Mouse (Mus musculus): Measurements from ENCODE around the gene Ggta1. TPM values are rescaled to one million over a fixed set of nuclear protein-coding genes. Genes with fewer than 3 reads are reported as not detected.
A peak's percentile ranks its signal among the peaks of the same experiment; 100 is the strongest.

Ggta1 gene
- polyA plus RNA-seq, 1 experiment = 83.4 TPM

DNA sequence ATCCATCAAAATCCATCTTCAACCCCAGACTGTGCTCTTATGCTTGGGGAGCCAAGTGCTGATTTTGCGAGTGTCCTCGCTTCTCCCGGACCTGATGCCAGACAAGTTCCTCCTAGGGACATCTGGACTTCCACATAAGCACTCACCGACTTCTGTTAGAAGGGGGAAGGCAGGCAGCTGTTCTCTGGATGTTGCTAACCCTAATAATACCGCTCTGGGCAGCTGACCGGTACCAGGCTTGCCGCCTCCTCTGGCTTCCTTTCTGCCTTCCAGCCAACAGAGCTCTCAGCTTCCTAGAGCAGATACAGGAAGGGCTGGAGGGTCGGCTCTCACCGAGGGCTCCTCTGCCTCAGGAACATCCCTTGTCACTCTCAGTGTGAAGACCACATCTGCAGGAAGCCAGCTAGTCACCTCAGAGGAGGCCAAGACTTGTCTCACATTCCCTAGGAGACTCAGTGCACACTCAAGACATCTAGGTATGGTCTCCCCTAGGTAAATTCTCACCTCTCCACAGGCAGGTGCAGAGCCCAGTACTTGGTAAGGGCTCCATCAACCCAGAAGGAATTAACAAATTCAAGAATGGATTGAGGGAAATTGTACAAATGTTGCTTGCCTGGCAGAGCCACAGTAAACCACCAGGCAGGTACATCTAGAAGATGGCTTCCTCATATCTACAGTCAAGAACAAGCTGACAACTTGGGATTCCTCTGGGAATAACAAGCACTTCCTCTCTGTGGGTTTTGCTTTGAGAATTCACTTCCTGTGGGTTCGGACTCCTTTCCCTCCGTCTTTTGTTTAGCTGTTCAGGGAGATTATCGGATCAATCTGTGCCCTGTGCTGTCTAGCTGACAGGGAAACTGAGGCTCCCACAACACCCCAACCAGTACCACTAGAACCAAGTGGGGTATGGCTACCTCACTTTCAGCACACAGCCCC is 13.1 kb downstream of the Ggta1 start:
- Histone ChIP-seq H3K27ac (ENCODE audit: insufficient read depth, low read depth, low read length) (peak overlapping the region; percentile 94), H3K4me3 (ENCODE audit: insufficient read depth, low read length) (peak overlapping the region; percentile 7; the same call in 1 of the 2 replicates), H3K4me1 (ENCODE audit: control insufficient read depth, insufficient read depth, low read length) (peaks cover 93% of the 10 kb centered on the region)
- TF ChIP-seq POLR2A (IDR thresholded peaks at IDR 0.05; ENCODE audit: borderline replicate concordance, low read depth, low read length) = no peak
- no peak for TF ChIP-seq CTCF (IDR thresholded peaks at IDR 0.05; ENCODE audit: low read depth, low read length)

DNA sequence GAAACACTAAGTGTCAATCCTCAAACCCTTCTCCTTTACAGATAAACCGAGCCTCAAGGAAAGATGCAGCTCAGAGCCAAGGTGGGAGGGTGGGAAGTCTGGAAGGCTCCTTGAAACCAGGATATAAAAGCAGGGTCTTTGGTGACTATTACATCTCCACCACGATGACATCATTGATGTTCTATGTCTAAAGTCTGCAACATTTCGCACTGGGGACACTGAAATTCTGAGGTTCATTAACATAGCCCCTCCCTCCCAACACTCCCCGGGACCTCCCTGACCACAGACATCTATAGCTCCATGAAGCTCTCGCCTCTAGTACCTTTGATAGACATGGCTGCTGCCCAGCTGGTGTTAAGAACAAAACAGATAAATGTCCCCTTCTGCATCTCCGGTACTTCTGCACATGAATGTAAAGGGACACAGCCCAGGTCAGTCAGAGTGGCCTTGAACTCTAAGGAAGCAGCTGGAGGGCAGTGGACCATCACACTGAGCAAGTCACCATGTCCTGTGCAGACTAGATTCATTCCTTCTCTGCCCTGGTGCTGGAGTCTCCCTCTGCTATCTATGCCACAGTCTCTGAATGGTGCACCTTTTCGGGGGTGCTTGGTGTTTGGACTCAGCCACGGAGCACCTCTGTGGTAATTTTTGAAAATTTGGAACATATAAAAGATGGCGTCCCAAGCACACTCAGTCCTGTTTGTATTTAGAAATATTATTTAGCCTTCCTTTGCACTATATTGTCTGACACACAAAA is 13.9 kb downstream of the Ggta1 start:
- peak overlapping the region; percentile 94 for H3K27ac ChIP-seq (ENCODE audit: insufficient read depth, low read depth, low read length)
- H3K4me3 ChIP-seq (ENCODE audit: insufficient read depth, low read length) = no peak overlapping the region
- H3K4me1 ChIP-seq (ENCODE audit: control insufficient read depth, insufficient read depth, low read length) = peaks cover 89% of the 10 kb centered on the region
- TF ChIP-seq POLR2A (IDR thresholded peaks at IDR 0.05; ENCODE audit: borderline replicate concordance, low read depth, low read length) = no peak
- no peak for TF ChIP-seq CTCF (IDR thresholded peaks at IDR 0.05; ENCODE audit: low read depth, low read length)

DNA sequence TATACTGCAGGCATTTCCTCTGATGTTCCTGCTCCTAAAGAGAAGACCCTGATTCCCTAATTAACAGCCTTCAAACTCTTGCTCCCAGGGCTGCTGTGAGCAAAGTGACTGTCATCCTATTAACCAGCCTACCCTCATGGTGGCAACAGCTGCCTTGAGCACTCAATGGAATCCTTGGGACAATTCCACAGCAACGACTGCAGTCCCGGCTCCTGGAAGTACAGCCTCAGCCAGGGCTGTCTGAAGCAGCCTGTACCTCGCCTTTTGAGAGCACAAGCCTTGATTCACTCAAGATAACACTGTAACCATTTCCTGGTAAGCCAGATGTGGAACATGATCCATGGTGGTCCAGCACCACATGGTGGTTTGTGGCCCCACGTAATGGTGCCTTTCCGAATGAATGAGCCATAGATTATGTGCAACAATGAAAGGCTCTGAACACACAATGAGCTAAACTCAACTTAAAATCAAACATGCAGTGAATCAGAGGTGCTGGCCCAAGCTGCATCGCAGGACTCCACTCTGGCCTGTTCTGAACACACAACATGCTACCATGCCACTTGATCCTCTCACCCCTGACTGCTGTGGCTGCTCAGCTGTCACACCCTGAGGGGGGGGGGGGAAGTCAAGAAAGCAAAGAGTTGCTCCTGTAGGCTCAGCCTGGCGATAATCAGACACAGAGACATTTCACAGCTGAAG is 14.7 kb downstream of the Ggta1 start:
- H3K27ac ChIP-seq (ENCODE audit: insufficient read depth, low read depth, low read length) = no peak overlapping the region
- TF ChIP-seq POLR2A (IDR thresholded peaks at IDR 0.05; ENCODE audit: borderline replicate concordance, low read depth, low read length) = no peak
- no peak for TF ChIP-seq CTCF (IDR thresholded peaks at IDR 0.05; ENCODE audit: low read depth, low read length)
- peaks cover 88% of the 10 kb centered on the region for H3K4me1 ChIP-seq (ENCODE audit: control insufficient read depth, insufficient read depth, low read length)
- no peak overlapping the region for H3K4me3 ChIP-seq (ENCODE audit: insufficient read depth, low read length)

DNA sequence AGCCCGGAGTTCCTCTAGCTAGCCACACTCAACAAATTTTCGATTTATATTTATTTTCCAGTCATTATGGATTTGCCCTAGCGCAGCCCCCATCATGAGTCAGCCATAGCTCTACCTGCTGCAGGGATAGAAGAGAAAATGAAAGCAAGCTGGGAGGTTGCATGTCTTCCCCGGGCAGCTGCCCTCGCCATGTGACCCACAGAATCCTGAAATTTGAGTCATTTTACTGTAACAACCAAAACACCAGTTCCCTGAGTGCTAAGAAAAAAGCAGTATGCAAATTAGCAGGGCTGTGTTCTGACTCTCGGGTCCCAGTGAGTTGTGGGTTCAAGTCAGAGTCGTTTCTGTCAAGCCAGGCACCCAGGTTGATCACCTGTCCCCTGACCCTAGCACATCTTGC is 15.6 kb downstream of the Ggta1 start:
- Histone ChIP-seq H3K4me1 (ENCODE audit: control insufficient read depth, insufficient read depth, low read length) (peaks cover 86% of the 10 kb centered on the region), H3K27ac (ENCODE audit: insufficient read depth, low read depth, low read length) (peak overlapping the region; percentile 89), H3K4me3 (ENCODE audit: insufficient read depth, low read length) (no peak overlapping the region)
- TF ChIP-seq CTCF (IDR thresholded peaks at IDR 0.05; ENCODE audit: low read depth, low read length) (no peak), POLR2A (IDR thresholded peaks at IDR 0.05; ENCODE audit: borderline replicate concordance, low read depth, low read length) (no peak)

DNA sequence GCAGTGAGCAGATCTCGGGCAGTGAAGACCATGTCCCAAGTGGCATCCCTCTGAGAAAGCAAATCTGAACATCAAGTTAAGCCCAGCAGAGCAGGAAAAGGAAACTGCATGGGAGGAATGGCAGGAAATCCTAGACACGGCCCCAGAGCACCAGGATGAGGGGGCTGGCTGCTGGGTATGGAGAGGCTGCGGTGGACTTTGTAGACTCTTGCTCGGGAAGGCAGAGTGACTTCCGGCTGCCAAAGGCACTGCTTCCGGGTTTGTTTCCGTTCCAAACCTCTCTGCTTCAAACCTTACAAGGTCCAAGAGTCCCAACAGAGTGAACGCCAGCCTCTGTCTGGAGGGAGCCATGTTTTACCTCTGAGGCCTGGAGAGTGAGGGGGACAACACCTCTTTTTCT is 16.2 kb downstream of the Ggta1 start:
- Histone ChIP-seq H3K4me1 (ENCODE audit: control insufficient read depth, insufficient read depth, low read length) (peaks cover 86% of the 10 kb centered on the region), H3K4me3 (ENCODE audit: insufficient read depth, low read length) (no peak overlapping the region), H3K27ac (ENCODE audit: insufficient read depth, low read depth, low read length) (peak overlapping the region; percentile 89)
- TF ChIP-seq POLR2A (IDR thresholded peaks at IDR 0.05; ENCODE audit: borderline replicate concordance, low read depth, low read length) (no peak), CTCF (IDR thresholded peaks at IDR 0.05; ENCODE audit: low read depth, low read length) (no peak)

DNA sequence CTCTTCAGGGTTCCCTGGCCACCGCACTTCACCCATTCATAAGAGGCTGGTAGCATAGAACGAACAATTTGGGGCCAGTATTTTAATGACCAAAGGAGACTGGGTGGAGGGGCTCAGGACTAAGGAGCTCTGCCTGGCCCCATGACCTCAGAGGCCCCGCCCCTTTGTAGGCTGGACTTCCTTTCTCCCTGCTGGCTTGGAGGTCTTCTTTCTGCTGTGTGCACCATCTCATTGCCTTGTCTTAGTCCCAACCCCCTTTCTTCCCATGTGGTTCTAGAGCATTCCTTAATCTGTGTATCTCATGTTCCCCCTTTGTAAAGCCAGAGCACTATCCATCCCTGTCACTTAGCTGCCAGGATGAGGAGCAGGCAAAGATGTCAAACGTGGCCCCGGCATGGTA is 16.7 kb downstream of the Ggta1 start:
- Histone ChIP-seq H3K27ac (ENCODE audit: insufficient read depth, low read depth, low read length) (peak overlapping the region; percentile 89), H3K4me3 (ENCODE audit: insufficient read depth, low read length) (no peak overlapping the region; the same call in 1 of the 2 replicates), H3K4me1 (ENCODE audit: control insufficient read depth, insufficient read depth, low read length) (peaks cover 87% of the 10 kb centered on the region)
- TF ChIP-seq POLR2A (IDR thresholded peaks at IDR 0.05; ENCODE audit: borderline replicate concordance, low read depth, low read length) = no peak
- no peak for TF ChIP-seq CTCF (IDR thresholded peaks at IDR 0.05; ENCODE audit: low read depth, low read length)

DNA sequence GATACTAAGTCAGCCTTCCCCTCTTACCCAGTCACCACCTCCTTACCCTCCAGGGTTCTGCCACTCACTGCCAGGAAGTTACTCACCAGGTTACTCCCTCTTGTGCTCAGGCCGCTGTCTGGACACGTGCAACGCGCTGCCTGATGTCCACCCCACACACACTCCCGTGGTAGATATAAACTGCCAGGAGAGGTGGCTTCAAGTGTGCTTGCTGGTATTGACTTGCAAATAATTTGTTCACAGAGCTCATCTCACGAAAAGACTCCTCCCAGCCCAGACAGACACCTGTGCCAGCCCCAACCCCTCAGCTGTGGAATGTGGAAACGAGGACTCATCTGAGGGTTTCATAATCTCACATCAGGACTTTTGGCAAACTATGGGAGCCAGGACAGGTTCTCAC is 17.4 kb downstream of the Ggta1 start:
- H3K4me3 ChIP-seq (ENCODE audit: insufficient read depth, low read length) = peak overlapping the region; percentile 58
- H3K4me1 ChIP-seq (ENCODE audit: control insufficient read depth, insufficient read depth, low read length) = peaks cover 88% of the 10 kb centered on the region
- no peak for TF ChIP-seq POLR2A (IDR thresholded peaks at IDR 0.05; ENCODE audit: borderline replicate concordance, low read depth, low read length)
- no peak for TF ChIP-seq CTCF (IDR thresholded peaks at IDR 0.05; ENCODE audit: low read depth, low read length)
- peak overlapping the region; percentile 89 for H3K27ac ChIP-seq (ENCODE audit: insufficient read depth, low read depth, low read length)

DNA sequence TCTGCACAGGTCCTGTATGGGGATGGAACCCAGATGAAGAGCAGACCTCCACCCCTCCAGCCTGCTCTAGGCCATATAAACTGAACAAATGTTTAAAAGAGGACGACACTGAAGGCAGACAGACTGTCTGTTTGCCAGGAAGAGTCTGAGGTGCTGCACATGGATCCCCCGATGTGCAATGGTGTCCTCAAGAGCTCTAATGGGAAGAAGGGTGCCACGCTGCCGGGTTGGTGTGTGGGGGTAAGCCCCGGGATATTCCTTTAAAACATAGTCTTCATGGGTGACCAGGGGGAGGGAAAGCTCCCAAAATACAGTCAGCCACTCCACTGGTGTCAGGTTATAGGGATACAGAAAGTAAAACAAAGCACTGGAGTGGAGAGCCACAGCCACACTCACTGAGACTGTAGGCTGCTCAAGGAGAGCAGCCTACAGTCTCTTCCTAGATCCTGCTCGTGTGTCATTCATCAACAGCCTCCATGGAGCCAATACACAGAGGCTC is 18.2 kb downstream of the Ggta1 start:
- Histone ChIP-seq H3K27ac (ENCODE audit: insufficient read depth, low read depth, low read length) (peak overlapping the region; percentile 89), H3K4me1 (ENCODE audit: control insufficient read depth, insufficient read depth, low read length) (peaks cover 88% of the 10 kb centered on the region), H3K4me3 (ENCODE audit: insufficient read depth, low read length) (peak overlapping the region; percentile 58)
- TF ChIP-seq CTCF (IDR thresholded peaks at IDR 0.05; ENCODE audit: low read depth, low read length) (no peak), POLR2A (IDR thresholded peaks at IDR 0.05; ENCODE audit: borderline replicate concordance, low read depth, low read length) (no peak)
